Mouse (Mus musculus): Measurements from ENCODE around the gene Madcam1. TPM values are rescaled to one million over a fixed set of nuclear protein-coding genes. Genes with fewer than 3 reads are reported as not detected.
"Not testable (repeated sequence)": the region's sequence is repeated elsewhere in the genome, so short reads cannot be mapped to it uniquely, and the experiment has no call there.

Gene Madcam1
- polyA plus RNA-seq, 2 experiments from 2014 or later: 0.60 TPM; not detected in 1

GRCm38 (mm10) chr10:79689178-79689577 is 24.8 kb downstream of the Madcam1 start:
- no peak for ATAC-seq

- no peak for ATAC-seq
Measured at GRCm38 (mm10) chr10:79691986-79692548, 27.7 kb downstream of the Madcam1 start.

GRCm38 (mm10) chr10:79693580-79694378 is 29.4 kb downstream of the Madcam1 start:
- no peak for ATAC-seq

GRCm38 (mm10) chr10:79694379-79694655 is 30.0 kb downstream of the Madcam1 start:
- ATAC-seq: no peak

GRCm38 (mm10) chr10:79695231-79696128 is 31.1 kb downstream of the Madcam1 start:
- ATAC-seq: peak; percentile 40

DNA sequence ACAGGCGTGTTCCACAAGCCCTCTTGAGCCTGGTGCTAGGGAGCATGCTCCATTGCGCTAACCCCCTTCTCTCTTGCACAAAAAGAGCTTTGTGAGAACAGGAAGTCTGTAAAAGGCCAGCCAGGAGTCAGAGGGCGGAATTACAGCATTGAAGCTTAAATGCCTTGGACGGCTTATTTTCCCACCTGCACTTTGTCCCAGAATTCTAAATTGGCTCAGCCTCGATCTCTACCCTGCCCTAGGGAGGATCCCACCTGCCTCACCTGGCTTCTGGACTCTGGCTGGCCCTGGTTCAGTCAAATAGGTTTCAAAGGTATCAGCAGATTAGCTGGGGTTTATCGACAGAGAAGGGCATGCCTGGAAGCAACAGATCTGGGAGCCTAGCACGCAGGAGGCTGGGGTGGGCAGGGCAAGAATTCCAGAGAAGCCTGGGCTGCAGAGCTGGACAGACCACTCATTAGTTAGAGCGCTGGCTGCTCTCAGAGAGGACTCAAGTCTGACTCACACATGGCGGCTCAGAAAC is 31.8 kb downstream of the Madcam1 start:
- no peak for ATAC-seq

GRCm38 (mm10) chr10:79697916-79698315 is 33.6 kb downstream of the Madcam1 start:
- ATAC-seq: no peak

DNA sequence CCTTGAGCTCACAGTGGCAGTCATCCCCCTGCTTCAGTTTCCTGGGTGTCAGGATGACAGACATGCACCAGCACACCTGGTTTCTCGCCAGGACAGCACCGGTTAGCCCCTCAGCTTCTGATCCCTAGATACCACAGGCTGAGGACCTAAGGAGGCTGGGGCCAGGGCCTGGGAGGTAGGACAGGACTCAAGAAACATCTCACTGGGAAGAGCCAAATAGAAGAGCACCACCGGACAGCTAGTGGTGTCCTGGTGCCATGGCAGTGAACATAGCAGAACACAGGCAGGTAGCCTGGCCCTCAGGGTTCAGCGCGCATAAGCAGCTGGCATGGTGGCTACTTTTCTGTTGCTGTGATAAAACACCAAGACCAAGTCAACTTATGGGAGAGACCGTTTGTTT is 34.1 kb downstream of the Madcam1 start:
- ATAC-seq: no peak

- ATAC-seq: no peak
Measured at GRCm38 (mm10) chr10:79700676-79701075, 36.3 kb downstream of the Madcam1 start.

- ATAC-seq: no peak
Measured at GRCm38 (mm10) chr10:79701443-79702129, 37.2 kb downstream of the Madcam1 start.

- not testable (repeated sequence) for ATAC-seq
Measured at GRCm38 (mm10) chr10:79702970-79703369, 38.6 kb downstream of the Madcam1 start.

DNA sequence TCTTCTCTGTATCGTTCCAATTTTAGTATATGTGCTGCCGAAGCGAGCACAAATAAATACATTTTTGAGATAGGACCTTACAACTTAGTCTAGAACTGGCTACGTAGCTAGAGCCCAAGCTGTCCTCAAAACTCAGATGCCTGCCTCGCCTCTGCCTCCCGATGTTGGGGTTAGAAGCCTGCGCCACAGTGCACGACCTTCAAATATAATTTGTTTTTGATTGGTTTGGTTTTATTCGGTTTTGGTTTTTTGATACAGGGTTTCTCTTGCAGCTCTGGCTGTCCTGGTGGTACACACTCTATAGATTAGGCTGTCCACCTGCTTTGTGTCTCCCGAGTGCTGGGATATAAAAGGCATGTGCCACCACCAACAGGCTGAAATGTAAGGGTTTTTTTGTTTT is 39.2 kb downstream of the Madcam1 start:
- ATAC-seq: no peak

DNA sequence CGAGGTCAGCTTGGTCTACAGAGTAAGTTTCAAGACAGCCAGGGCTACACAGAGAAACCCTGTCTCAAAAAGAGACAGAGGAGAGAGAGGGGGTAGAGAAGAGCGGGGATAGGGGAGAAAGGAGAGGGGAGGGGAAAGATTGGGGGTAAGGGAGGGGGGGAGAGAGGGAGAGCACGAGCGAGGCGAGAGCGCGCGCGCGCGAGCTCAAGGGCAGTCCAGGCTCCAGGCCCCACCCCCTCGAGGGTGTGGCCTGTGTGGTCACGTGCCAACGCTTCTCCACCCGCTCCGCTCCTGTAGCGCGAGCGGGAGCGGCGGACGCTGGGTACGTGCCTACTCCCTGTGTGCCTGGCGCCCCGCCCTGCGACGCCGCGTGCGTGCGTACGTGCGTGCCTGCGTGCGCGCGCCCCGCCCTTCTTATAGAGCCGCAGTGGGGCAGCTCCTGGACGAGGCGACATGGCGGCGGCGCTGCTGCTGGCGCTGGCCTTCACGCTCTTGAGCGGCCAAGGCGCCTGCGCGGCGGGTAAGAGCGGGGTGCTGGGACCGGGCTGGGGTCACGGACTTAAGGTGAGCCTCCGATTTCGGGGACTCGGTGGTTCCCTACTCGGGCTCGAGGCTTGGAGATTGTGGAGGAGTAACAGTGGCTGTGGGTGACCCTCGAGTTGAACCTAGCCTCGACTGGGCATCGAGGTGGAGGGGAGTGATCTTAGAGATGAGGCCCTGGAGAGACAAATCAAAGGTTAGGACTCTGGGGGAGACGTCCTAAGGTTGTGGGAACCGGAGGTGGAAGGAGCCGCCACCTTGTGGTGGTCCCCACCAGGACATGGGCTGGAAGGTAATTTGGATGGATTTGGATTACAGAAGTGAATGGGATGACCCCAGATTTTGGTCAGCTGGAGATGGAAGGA is 40.0 kb downstream of the Madcam1 start, which contains the start of gene Bsg:
Bsg (plus strand) TSS at position 427 of the 905 bp plus-strand sequence.
- peak; percentile 98 for ATAC-seq

- no peak for ATAC-seq
Measured at GRCm38 (mm10) chr10:79704970-79705360, 40.6 kb downstream of the Madcam1 start.

DNA sequence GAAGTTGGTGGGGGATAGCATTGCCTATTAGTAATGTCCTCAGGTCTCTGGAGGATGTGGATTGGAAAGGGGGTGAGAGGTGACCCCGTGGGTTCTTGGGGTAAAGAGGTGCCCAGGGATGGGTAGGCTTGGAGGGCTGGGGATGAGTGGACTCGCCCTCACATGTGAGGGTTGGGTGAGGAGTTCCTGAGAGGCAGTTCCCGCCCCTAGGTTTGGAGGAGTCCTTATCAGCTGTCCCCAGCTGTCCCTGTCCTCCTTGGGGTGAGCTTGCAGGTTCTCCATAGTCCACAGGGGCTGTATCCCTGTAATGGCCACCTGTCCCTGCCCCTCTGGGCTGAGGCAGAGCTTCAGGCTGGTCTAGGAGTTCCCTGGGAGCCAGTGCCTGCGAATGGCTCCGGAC is 41.6 kb downstream of the Madcam1 start:
- no peak for ATAC-seq

DNA sequence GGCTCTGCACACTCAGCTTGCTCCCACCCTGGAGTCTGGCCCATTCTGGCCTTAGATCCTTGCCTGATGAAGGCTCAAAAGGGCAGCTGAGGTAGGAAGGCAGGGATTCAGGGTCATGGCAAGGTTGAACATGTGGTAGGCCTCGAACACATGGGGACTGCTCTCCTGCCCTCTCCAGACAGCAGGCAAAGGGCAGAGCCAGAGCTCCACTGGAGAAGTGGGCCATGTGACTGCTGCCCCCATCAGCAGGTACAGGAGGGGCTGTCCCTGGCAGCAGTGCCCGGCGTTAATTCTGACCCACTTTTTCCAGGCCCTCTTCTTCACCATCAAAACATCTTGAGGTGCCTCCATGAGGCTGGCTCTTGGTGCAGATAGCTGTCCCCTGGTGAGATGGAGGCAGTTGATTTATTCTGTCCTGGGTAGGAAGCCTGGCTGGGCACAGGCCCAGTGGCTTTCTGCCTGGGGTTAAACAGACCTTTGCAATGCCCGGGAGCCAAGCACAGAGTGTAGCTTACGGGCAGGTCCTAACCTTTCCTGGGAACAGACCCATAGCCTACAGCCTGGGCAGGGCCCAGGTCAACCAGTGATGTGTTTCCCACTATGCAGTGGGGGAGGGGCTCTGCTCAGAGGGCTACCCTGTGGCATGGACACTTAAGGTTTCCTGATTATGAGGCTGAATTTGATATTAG is 42.2 kb downstream of the Madcam1 start:
- ATAC-seq: no peak

DNA sequence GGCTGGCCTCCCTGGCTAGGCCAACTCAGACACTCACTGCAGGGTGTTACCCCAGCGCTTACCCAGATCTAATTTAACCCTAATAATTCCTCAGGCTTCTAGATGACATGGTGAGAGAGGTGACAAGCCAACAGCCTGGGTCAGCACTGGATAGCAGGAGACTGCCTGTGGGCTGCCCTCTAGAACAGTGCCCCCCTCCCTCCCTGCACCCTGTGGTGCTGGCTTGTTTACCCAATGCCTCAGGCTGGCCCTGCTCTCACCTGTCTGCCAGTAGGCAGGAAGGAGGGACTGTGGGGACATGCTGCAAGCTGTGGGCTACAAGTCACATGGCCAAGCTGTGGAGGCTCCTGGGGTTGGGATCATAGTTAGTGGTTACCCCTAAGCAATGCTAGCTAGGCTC is 42.8 kb downstream of the Madcam1 start:
- no peak for ATAC-seq

DNA sequence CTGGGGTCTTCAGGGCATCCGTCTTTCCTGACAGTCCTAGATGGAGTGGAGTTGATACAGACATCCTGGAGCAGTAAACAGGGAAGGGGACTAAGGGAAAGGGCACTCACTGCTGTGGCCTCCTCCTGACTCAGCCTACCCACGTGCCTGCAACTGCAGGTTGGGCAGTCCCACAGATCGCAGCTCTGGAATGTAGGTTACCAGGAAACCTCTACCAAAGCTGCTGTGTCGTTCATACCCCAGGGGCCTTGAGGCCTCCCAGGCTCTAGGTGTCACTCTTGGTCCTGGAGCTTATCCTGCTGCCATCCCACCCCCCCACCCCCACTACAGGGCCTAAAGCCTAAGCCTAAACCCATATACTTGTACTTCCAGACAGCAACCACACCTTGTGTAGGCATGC is 43.4 kb downstream of the Madcam1 start:
- no peak for ATAC-seq

GRCm38 (mm10) chr10:79708668-79709067 is 44.3 kb downstream of the Madcam1 start:
- ATAC-seq: no peak

DNA sequence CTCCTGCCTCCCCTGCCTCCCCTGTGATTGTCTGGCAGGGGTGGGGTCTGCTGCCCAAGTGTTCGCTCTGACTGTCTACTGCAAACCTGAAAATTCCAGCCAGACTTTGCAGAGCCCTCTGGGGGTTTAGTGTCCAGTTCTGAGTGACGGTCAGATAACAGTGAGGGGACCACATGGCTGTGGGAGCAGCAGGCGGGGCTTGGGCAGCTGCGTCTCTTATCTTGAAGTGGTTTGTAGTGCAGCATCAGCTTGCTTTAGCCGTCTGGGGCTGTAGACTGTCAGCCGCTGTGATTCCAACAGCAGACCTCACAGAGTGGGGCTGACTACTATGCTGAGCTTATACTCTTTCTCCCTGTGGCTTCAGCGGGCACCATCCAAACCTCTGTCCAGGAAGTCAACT is 44.9 kb downstream of the Madcam1 start:
- no peak for ATAC-seq

DNA sequence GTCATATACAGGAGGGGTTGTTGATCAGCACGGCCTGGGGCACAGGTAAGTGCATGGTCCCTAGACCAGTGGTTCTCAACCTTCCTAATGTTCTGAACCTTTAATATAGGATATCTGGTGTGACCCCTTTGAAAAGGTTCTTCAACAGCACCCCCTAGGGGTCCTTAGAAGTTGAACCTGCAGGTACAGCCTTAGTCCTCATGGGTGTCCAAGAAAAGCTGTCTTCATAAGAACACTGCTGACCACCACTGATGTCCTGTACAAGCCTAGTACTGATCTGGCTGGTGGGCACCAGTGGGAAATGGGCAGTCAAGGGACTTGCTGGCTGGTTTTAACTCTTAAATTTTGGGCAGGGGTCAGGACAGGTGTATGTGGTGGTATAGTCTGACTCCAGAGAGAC is 47.7 kb downstream of the Madcam1 start:
- ATAC-seq: no peak
